Mouse (Mus musculus) forebrain, postnatal 0 days (tissue): ENCODE data around the gene Sectm1b. TPM values are rescaled to one million over a fixed set of nuclear protein-coding genes. Genes with fewer than 3 reads are reported as not detected.

Source experiments
- ATAC-seq: fragments of 200-750 bp; cut with Nextera tagmentation; 2 replicates; pipeline ENCODE4 v1.8.0; 2017; ENCODE audit warnings: mild to moderate bottlenecking, moderate library complexity
- DNase-seq: peaks from one replicate; pipeline ENCODE4 v3.0.0-alpha.2; 2015
- H3K27ac ChIP-seq: fragments of 300-500 bp; sonication (generic); 2 replicates; pipeline ENCODE4 v1.5.1; 2014; ENCODE audit warnings: low read depth, mild to moderate bottlenecking, antibody characterized with exemption, low read length, moderate library complexity, mixed read lengths
- H3K27me3 ChIP-seq: fragments of 300-500 bp; sonication (generic); 2 replicates; pipeline ENCODE4 v1.6.1; 2014; ENCODE audit warnings: mild to moderate bottlenecking, low read length, mixed read lengths; ENCODE audit not compliant: insufficient read depth
- H3K36me3 ChIP-seq: fragments of 300-500 bp; sonication (generic); 2 replicates; pipeline ENCODE4 v1.6.1; 2014; ENCODE audit warnings: mild to moderate bottlenecking, moderate library complexity; ENCODE audit not compliant: insufficient read depth
- H3K4me1 ChIP-seq: fragments of 300-500 bp; sonication (generic); 2 replicates; pipeline ENCODE4 v1.6.1; 2014; ENCODE audit warnings: antibody characterized with exemption; ENCODE audit not compliant: insufficient read depth
- H3K4me2 ChIP-seq: fragments of 300-500 bp; sonication (generic); 2 replicates; pipeline ENCODE4 v1.6.1; 2014; ENCODE audit warnings: low read depth, mild to moderate bottlenecking, moderate library complexity
- H3K4me3 ChIP-seq: fragments of 300-500 bp; sonication (generic); 2 replicates; pipeline ENCODE4 v1.5.1; 2014; ENCODE audit warnings: low read depth, low read length, mixed read lengths
- H3K9ac ChIP-seq: fragments of 300-500 bp; sonication (generic); 2 replicates; pipeline ENCODE4 v1.6.1; 2014; ENCODE audit warnings: mild to moderate bottlenecking
- H3K9me3 ChIP-seq: fragments of 300-500 bp; sonication (generic); 2 replicates; pipeline ENCODE4 v1.6.1; 2016; ENCODE audit warnings: low read length
- CTCF ChIP-seq: sonication (generic); IDR thresholded peaks from 2 replicates; pipeline ENCODE4 v1.5.1; 2016; ENCODE audit warnings: antibody characterized with exemption, control low read depth, low read depth
- WGBS: fragments of 180-500 bp; shearing (Covaris S2); extraction: QIAGEN DNeasy Blood & Tissue Kit; methylation state at CpG from one replicate; pipeline ENCODE4 v1.1.7; 2014; 5-methylcytosine and 5-hydroxymethylcytosine counted together
- polyA plus RNA-seq: library from polyadenylated mRNA; unstranded; fragments of >200 nt; fragmentation: Nextera tagmentation; extraction: Ambion mirVana; gene quantifications from 2 replicates; pipeline ENCODE4 v1.2.1, GENCODE M21; 2015
- total RNA-seq: library from RNA; depleted of rRNA; stranded (reverse); fragments of >200 nt; gene quantifications from 2 replicates; pipeline ENCODE4 v1.2.3, GENCODE M21; 2014

Gene Sectm1b
- total and polyA plus RNA-seq, 2 experiments from 2014 or later = not detected

GRCm38 (mm10) chr11:121058956-121059355 lies 4.4 kb downstream of the Sectm1b start:
- no peak for TF ChIP-seq CTCF
- DNase-seq (no peak), ATAC-seq (no peak)
- no peak overlapping the region for H3K27ac ChIP-seq
- no peak overlapping the region for H3K4me3 ChIP-seq
- H3K9me3 ChIP-seq = no peaks in the 10 kb centered on the region
- no peak overlapping the region for H3K4me2 ChIP-seq
- H3K27me3 ChIP-seq = no peaks in the 10 kb centered on the region
- 91% methylated on average over 4 of the region's 4 CpGs for WGBS
- no peak overlapping the region for H3K9ac ChIP-seq
- no peaks in the 10 kb centered on the region for H3K36me3 ChIP-seq
- H3K4me1 ChIP-seq = no peaks in the 10 kb centered on the region

DNA sequence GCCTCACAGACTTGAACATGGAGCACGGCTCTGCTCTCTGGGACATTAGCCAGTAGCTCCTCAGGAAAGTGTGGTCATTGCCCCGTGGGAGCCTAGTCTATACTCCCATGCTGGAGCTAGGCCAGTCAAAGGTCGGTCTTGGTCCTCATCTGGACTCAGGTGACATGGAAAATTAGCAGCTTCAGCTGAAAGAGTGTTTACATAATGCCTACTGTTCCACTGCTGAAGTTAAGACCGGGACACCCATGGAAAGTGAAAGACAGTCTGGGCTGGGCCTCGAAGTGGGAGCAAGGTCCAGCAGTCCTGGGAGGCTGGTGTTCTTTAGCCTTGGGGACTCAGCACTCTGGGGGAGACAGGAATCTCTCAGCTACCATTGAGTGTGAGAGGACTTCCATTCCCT lies 5.2 kb downstream of the Sectm1b start:
- ATAC-seq (no peak), DNase-seq (no peak)
- WGBS = 80% methylated on average over 5 of the region's 5 CpGs
- Histone ChIP-seq H3K27ac (no peak overlapping the region), H3K4me1 (no peaks in the 10 kb centered on the region), H3K4me3 (no peak overlapping the region), H3K27me3 (no peaks in the 10 kb centered on the region), H3K36me3 (no peaks in the 10 kb centered on the region), H3K4me2 (no peak overlapping the region), H3K9me3 (no peaks in the 10 kb centered on the region), H3K9ac (no peak overlapping the region)
- TF ChIP-seq CTCF = no peak

- DNase-seq = no peak
- TF ChIP-seq CTCF = no peak
- WGBS = 75% methylated on average over 7 of the region's 7 CpGs
- no peaks in the 10 kb centered on the region for H3K9me3 ChIP-seq
- no peak overlapping the region for H3K4me3 ChIP-seq
- ATAC-seq = no peak
- H3K4me2 ChIP-seq = no peak overlapping the region
- H3K36me3 ChIP-seq = no peaks in the 10 kb centered on the region
- H3K27me3 ChIP-seq = no peaks in the 10 kb centered on the region
- no peak overlapping the region for H3K27ac ChIP-seq
- no peaks in the 10 kb centered on the region for H3K4me1 ChIP-seq
- H3K9ac ChIP-seq = no peak overlapping the region
These were observed 6.7 kb downstream of the Sectm1b start for GRCm38 (mm10) chr11:121056536-121057236.

- no peaks in the 10 kb centered on the region for H3K4me1 ChIP-seq
- H3K9me3 ChIP-seq = no peaks in the 10 kb centered on the region
- no peaks in the 10 kb centered on the region for H3K27me3 ChIP-seq
- peak; percentile 100 for TF ChIP-seq CTCF
- H3K4me2 ChIP-seq = no peak overlapping the region
- WGBS = 12% methylated on average over 8 of the region's 8 CpGs
- DNase-seq (peak; percentile 88), ATAC-seq (peak; percentile 58)
- no peak overlapping the region for H3K27ac ChIP-seq
- no peak overlapping the region for H3K9ac ChIP-seq
- H3K36me3 ChIP-seq = no peaks in the 10 kb centered on the region
- no peak overlapping the region for H3K4me3 ChIP-seq
These were observed 9.8 kb downstream of the Sectm1b start for GRCm38 (mm10) chr11:121053536-121053935.

DNA sequence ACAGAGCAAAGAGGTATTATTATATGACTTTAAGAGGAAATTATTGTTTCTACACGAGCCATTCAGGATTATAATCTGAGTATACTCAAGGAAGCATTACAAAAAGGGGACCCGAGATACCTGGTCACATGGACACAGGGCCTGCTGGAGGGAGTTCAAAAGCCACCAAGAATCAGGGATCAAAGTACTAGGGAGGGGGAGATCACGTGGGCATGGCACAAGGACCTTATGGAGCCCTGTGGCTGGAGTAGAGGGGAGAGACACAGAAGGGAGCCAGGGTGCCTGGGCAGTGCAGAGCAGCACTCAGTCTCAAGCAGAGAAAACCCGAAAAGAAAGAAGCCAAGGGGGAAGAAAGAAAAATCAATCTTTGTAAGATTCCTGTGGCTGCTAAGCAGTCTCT lies 11.0 kb downstream of the Sectm1b start:
- H3K27me3 ChIP-seq = no peaks in the 10 kb centered on the region
- 71% methylated on average over 4 of the region's 4 CpGs for WGBS
- no peaks in the 10 kb centered on the region for H3K36me3 ChIP-seq
- no peak overlapping the region for H3K27ac ChIP-seq
- no peak overlapping the region for H3K9ac ChIP-seq
- no peaks in the 10 kb centered on the region for H3K9me3 ChIP-seq
- no peaks in the 10 kb centered on the region for H3K4me1 ChIP-seq
- no peak overlapping the region for H3K4me3 ChIP-seq
- H3K4me2 ChIP-seq = no peak overlapping the region
- ATAC-seq (no peak), DNase-seq (no peak)
- TF ChIP-seq CTCF = no peak

- Histone ChIP-seq H3K36me3 (no peaks in the 10 kb centered on the region), H3K4me3 (no peak overlapping the region), H3K4me1 (no peaks in the 10 kb centered on the region), H3K9ac (no peak overlapping the region), H3K27ac (no peak overlapping the region), H3K4me2 (no peak overlapping the region), H3K27me3 (no peaks in the 10 kb centered on the region), H3K9me3 (no peaks in the 10 kb centered on the region)
- DNase-seq (no peak), ATAC-seq (no peak)
- TF ChIP-seq CTCF = no peak
- WGBS = 48% methylated on average over 1 of the region's 1 CpGs
These were observed 11.6 kb downstream of the Sectm1b start for GRCm38 (mm10) chr11:121051793-121052192.

DNA sequence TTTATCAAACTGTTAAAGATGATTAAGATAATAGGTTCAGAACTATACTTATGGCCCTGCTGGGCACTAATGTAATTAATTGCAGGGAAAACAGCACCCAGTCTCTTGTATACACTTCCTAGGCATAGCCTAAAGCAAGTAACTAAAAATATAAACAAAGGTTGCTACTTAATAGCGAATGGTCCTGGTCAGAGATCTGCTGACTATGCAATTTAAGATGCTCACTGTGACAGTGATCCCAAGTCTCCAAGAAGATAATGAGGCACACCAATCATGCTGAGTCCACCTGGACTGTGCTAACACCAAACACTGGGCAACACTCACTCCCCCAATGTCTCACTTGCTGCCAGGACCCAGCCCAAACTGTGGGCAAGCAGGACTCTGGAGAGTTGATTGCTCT lies 13.5 kb downstream of the Sectm1b start:
- Histone ChIP-seq H3K27me3 (no peaks in the 10 kb centered on the region), H3K27ac (no peak overlapping the region), H3K36me3 (no peaks in the 10 kb centered on the region), H3K9ac (no peak overlapping the region), H3K4me1 (no peaks in the 10 kb centered on the region), H3K9me3 (no peaks in the 10 kb centered on the region), H3K4me3 (no peak overlapping the region), H3K4me2 (no peak overlapping the region)
- no peak for TF ChIP-seq CTCF
- 76% methylated on average over 1 of the region's 1 CpGs for WGBS
- ATAC-seq (no peak), DNase-seq (no peak)
